Mouse (Mus musculus) liver, postnatal 0 days (tissue): ENCODE measurements around the gene Polr3f.

Experiments used
- CTCF ChIP-seq: sonication (generic); IDR thresholded peaks from 2 replicates; pipeline ENCODE4 v1.5.1; 2016; ENCODE audit warnings: antibody characterized with exemption, low read depth
- EP300 ChIP-seq: IDR thresholded peaks from 2 replicates; pipeline ENCODE4 v1.6.1; 2016; ENCODE audit warnings: antibody characterized with exemption, low read depth, mild to moderate bottlenecking

DNA sequence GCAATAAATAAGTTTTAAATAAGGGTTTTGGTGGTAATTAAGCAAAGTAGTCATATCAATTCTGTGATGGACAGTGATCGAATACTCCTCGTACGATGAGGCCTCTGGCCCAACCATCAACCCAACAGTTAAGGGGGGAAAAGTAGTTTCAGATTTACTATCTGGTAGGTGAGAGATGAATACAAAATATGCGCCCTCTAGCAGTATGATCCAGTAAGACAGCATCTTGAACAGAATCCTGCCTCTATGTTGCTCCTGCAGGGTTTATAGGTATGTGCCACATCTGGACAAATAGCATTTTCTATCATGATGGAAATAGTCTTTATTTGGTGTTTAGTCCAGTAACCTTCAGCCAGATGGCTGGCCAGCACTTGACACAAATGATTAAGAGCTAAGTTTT, 13.7 kb downstream of the Polr3f start:
- TF ChIP-seq EP300 (no peak), CTCF (peak; percentile 30)
